Mouse (Mus musculus) spleen, embryonic (tissue): Measurements from ENCODE around the gene Gm3164.
"Not testable (repeated sequence)": the region's sequence is repeated elsewhere in the genome, so short reads cannot be mapped to it uniquely, and the experiment has no call there.

Experiments used
- CTCF ChIA-PET: fragments of 350-600 bp; sonication (Branson Sonifier 250); formaldehyde crosslinking; loops from one replicate; lab custom pipeline; 2022; lab: Charles Lee

The Gm3164 gene

GRCm38 (mm10) chr14:4414965-4415835 lies at the start of gene Gm3164:
Gene Gm3164 (plus strand): TSS chr14:4415448.
- CTCF ChIA-PET, result not testable (repeated sequence)

- CTCF ChIA-PET, result not testable (repeated sequence)
Observed at GRCm38 (mm10) chr14:4368991-4369390, 46.3 kb upstream of the Gm3164 start.

DNA sequence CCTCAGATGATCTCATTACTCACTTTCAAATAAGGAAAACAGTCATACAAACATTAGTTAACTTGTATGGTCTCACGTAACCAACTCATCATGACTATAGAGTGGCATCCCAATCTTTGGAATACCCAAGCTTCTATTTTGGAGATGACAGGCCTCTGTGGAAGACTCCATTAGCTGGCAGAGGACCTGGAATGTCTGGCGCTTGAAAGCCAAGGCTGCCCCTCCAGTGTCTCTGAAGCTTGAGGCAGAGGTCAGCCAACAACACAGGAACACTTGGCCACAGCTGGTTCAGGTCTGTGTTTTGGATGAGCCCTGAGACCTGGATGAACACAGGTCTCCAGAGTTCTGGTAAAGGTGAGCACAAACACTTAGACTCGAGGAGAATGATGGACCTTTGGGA lies 45.6 kb upstream of the Gm3164 start:
- CTCF ChIA-PET, result not testable (repeated sequence)

DNA sequence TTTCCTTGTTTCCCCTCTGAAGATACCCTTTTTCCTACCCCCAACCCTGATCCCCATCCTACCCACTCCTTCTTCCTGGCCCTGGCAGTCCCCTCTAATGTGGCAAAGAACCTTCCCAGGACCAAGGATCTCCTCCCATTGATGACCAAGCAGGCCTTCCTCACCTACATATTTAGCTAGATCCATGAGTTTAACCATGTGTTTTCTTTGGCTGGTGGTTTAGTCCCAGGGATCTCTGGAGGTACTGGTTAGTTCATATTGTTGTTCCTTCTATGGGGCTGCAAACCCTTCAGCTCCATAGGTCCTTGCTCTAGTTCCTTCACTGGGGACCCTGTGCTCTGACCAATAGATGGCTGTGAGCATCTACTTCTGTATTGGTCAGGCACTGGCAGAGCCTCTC lies 37.4 kb upstream of the Gm3164 start:
- CTCF ChIA-PET, result not testable (repeated sequence)

DNA sequence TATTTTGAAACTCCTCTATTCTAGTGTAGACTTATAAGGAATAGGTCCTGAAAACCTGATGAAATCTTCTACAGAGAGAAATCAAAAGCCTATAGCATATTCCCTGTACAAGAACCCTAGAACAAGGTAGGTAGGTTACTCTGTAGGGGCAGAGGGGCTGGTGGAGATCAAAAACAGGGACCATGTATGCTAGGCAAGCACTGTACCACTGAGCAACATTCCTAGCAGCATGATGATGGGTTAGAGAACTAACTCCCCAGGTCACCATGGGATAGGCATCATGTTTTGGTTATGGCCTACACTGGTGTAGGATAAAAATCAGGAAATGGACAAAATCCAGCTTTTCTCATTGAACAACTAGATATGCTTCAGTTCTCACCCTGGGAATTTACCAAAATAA lies 29.6 kb upstream of the Gm3164 start:
- CTCF ChIA-PET, result not testable (repeated sequence)

GRCm38 (mm10) chr14:4392841-4393530 lies 22.3 kb upstream of the Gm3164 start:
- CTCF ChIA-PET, result not testable (repeated sequence)

GRCm38 (mm10) chr14:4397226-4397625 lies 18.0 kb upstream of the Gm3164 start, which contains the start of gene Gm3159:
Gene Gm3159 (plus strand): TSS chr14:4397526.
- CTCF ChIA-PET, result not testable (repeated sequence)

DNA sequence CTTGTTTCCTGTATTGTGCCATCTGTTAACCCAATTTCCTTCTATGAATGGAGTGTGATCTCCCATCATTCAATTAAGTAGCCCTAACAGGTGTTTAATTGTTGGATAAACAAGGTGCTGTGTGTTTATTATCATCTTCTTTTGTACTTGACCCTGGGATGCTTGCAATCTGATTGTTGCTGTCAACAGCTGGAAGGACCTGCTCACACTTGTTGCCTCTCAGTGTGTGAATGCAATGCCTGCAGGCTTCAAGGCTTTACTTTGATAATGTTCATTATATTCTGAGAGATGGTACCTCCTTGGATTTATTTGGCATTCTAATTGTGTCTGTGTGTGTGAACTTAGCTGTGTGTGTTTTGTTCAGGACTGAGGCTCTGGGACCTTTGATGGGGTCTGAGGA lies 16.6 kb upstream of the Gm3164 start:
- CTCF ChIA-PET, result not testable (repeated sequence)

DNA sequence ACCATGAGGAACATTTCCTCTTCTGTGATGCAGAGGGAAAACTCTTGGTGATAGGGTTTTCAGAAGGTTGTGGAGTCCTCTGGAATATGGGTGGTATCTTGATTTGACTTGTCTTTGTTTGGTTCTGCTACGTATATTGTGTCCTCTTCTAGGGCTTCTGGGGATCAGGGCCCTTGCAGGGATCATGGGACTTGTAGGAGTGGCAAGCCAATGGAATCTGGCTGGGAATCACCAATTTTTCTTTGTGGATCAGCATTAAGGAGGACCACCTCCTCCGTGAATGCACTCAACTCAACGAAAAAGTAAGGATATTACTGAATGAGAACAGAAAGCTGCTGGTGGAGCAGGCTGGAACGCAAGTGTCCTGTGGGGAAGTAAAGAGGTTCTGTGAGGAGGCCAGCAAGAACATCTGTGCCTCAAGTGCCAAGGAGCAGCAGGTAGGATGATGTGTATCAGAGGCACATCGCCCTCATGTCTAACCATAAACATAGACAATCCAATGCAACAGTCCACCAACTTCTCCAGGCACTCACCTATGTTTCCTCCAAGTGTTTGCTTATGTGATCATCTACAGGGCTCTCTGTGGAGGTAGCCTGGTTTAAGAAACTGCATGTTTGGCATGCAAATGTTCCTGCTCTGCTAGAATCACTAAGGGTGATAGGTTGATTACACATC lies 15.0 kb upstream of the Gm3164 start:
- CTCF ChIA-PET, result not testable (repeated sequence)

GRCm38 (mm10) chr14:4401245-4401644 lies 14.0 kb upstream of the Gm3164 start:
- CTCF ChIA-PET, result not testable (repeated sequence)

GRCm38 (mm10) chr14:4403840-4404239 lies 11.4 kb upstream of the Gm3164 start:
- CTCF ChIA-PET, result not testable (repeated sequence)

- CTCF ChIA-PET, result not testable (repeated sequence)
Observed at GRCm38 (mm10) chr14:4409939-4410338, 5.3 kb upstream of the Gm3164 start.

GRCm38 (mm10) chr14:4430692-4431091 lies 15.4 kb downstream of the Gm3164 start, which contains the start of gene Gm3173:
Gene Gm3173 (plus strand): TSS chr14:4430992.
- CTCF ChIA-PET, result not testable (repeated sequence)

DNA sequence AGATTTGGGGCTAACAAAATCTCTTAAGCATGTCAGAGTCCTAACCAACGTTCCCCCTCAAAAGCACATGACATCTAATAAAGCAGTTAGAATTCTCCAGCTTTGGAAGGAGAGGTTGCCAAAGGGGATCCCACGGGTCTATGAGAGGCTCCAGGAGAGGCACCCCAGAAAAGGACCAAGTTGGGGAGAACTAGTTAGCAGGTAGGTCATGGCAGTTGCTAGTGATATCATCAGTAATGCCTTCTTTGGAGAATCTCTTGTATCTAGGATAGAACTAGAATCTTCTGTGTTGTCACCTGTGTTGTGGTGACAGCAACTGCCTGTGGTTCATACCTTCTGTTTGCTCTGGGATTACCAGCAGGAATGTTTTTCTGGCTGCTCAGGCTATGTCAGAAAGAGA lies 66.2 kb downstream of the Gm3164 start, which contains the start of gene Gm3182:
Gene Gm3182 (plus strand): TSS at position 301 of the 400 bp plus-strand sequence.
- CTCF ChIA-PET, result not testable (repeated sequence)
